Mouse (Mus musculus) heart, embryonic 12.5 days (tissue): ENCODE results near the gene Prom2. TPM values are rescaled to one million over a fixed set of nuclear protein-coding genes. Genes with fewer than 3 reads are reported as not detected.

Experiments
- ATAC-seq: fragments of 200-750 bp; cut with Nextera tagmentation; 2 replicates; pipeline ENCODE4 v1.8.0; 2017; ENCODE audit warnings: moderate TSS enrichment, moderate library complexity; ENCODE audit not compliant: insufficient number of reproducible peaks, low FRiP score
- H3K27ac ChIP-seq: fragments of 300-500 bp; sonication (generic); 2 replicates; pipeline ENCODE4 v1.5.1; 2016; ENCODE audit warnings: mild to moderate bottlenecking, moderate library complexity; ENCODE audit not compliant: poor library complexity, severe bottlenecking
- H3K27me3 ChIP-seq: fragments of 300-500 bp; sonication (generic); replicated peaks from 2 replicates; pipeline ENCODE4 v1.6.1; 2016; ENCODE audit warnings: mild to moderate bottlenecking, moderate library complexity
- H3K36me3 ChIP-seq: fragments of 300-500 bp; sonication (generic); 2 replicates; pipeline ENCODE4 v1.6.1; 2016; ENCODE audit warnings: mild to moderate bottlenecking, moderate library complexity
- H3K4me1 ChIP-seq: fragments of 300-500 bp; sonication (generic); replicated peaks from 2 replicates; pipeline ENCODE4 v1.6.1; 2016; ENCODE audit warnings: mild to moderate bottlenecking
- H3K4me2 ChIP-seq: fragments of 300-500 bp; sonication (generic); 2 replicates; pipeline ENCODE4 v1.6.1; 2016; ENCODE audit warnings: mild to moderate bottlenecking, moderate library complexity
- H3K4me3 ChIP-seq: fragments of 300-500 bp; sonication (generic); 2 replicates; pipeline ENCODE4 v1.5.1; 2016; ENCODE audit warnings: mild to moderate bottlenecking
- H3K9ac ChIP-seq: fragments of 300-500 bp; sonication (generic); 2 replicates; pipeline ENCODE4 v1.6.1; 2016; ENCODE audit warnings: mild to moderate bottlenecking, moderate library complexity
- H3K9me3 ChIP-seq: fragments of 300-500 bp; sonication (generic); replicated peaks from 2 replicates; pipeline ENCODE4 v1.6.1; 2016; ENCODE audit warnings: mild to moderate bottlenecking, moderate library complexity
- WGBS: fragments of 180-500 bp; shearing (Covaris S2); methylation state at CpG from one replicate; pipeline ENCODE4 v1.1.7; 2016; 5-methylcytosine and 5-hydroxymethylcytosine counted together
- polyA plus RNA-seq: library from polyadenylated mRNA; unstranded; fragments of >200 nt; fragmentation: Nextera tagmentation; extraction: Ambion mirVana; gene quantifications from 2 replicates; pipeline ENCODE4 v1.2.1, GENCODE M21; 2016

The Prom2 gene
- polyA plus RNA-seq, 1 experiment from 2014 or later: 0.19 TPM

DNA sequence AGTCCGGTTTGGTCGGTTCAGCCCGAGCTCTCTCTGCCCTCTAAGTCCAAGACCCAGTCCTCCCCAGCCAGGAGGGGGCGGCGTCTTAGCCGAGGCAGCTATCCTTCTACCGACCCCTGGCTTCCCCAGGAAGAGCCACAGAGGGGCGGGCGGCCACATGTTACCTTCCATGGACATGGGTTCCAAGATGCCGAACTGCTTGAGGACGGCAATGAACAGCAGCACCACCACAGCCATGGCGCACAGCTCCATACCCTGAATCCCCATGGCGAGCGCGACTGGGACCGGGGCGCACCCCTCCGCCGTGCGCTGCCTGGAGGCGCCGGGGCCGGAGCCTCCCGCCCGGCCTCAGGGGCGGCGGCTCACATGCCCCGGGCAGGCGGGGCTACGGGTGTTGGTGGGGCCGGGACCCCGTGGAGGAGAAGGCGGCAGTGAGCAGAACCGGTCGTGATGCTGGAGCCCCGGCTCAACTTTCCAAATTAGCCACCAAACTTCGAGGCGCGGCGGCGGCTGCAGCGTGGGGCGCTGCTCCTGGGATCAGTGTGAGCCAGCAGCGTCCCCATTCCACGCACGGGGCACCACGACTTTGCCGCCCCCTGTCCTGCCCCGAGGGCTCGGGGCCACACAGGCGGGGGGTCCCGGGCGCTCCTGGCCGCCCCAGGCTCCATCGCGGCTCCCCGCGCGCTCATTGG, 59.3 kb downstream of the Prom2 start:
- Histone ChIP-seq H3K9ac (peak overlapping the region; percentile 64), H3K4me1 (peaks cover 31% of the 10 kb centered on the region), H3K4me3 (peak overlapping the region; percentile 64), H3K27ac (no peak overlapping the region), H3K36me3 (no peaks in the 10 kb centered on the region), H3K27me3 (peaks cover 79% of the 10 kb centered on the region), H3K9me3 (no peaks in the 10 kb centered on the region), H3K4me2 (peak overlapping the region; percentile 97)
- peak; percentile 37; the same call in 1 of the 2 replicates for ATAC-seq
- WGBS: under 1% methylated on average over 57 of the region's 59 CpGs

DNA sequence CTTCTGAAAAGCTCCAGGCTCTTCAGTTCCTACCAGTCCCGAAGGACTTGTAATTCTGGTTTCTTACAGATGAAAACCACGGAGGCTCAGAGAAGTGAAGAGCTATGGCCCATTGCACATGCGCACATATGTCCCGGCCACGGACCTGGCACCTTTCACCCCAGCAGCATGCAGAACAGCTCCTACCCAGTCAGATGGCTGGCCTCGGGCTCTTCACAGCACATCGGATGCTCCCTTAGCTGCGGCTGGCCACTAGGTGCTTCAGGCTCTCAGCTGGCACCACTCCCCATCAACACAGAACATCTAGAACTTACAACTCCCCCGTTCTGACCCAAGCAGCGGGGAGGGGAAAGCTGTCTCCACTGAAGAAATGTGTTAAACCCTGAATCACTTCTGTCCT, 61.5 kb downstream of the Prom2 start:
- H3K9ac ChIP-seq: no peak overlapping the region
- H3K9me3 ChIP-seq: no peaks in the 10 kb centered on the region
- H3K27me3 ChIP-seq: peaks cover 63% of the 10 kb centered on the region
- H3K4me3 ChIP-seq: no peak overlapping the region
- H3K27ac ChIP-seq: no peak overlapping the region
- 64% methylated on average over 10 of the region's 10 CpGs for WGBS
- no peak for ATAC-seq
- no peak overlapping the region for H3K4me2 ChIP-seq
- peaks cover 26% of the 10 kb centered on the region for H3K4me1 ChIP-seq
- H3K36me3 ChIP-seq: no peaks in the 10 kb centered on the region

DNA sequence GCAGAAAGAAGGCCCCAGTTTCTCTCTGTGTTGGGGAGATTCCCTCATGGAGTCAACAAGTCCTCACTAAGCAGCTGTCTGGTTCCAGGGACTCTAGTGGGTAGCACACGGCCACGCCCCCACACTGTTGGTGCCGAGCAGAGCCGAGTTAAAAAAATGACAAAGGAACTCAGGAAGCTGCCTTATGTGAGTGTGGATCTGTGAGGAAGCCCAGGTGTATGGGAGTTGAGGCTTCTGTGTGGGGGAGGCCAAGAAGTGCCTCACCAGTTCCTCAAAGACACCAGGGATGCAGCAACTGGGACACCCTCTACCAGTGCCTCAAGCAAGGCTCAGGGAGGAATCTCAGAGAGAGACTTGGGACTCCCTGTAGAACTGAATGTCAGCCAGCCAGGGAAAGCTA, 62.1 kb downstream of the Prom2 start:
- Histone ChIP-seq H3K36me3 (no peaks in the 10 kb centered on the region), H3K4me2 (no peak overlapping the region), H3K4me3 (no peak overlapping the region), H3K9ac (no peak overlapping the region), H3K9me3 (no peaks in the 10 kb centered on the region), H3K27me3 (peaks cover 61% of the 10 kb centered on the region), H3K27ac (no peak overlapping the region), H3K4me1 (peaks cover 20% of the 10 kb centered on the region)
- 74% methylated on average over 4 of the region's 4 CpGs for WGBS
- no peak for ATAC-seq

Other genes starting within 250 kb of the Prom2 start
- 23.8 and 26.3 TPM in 2 replicates for gene Dusp2, start 205.3 kb downstream of the Prom2 start, polyA plus RNA-seq
- gene Astl, start 202.8 kb downstream of the Prom2 start, polyA plus RNA-seq: not detected in 2 replicates
- 7.1 and 7.6 TPM in 2 replicates for gene Adra2b, start 178.3 kb downstream of the Prom2 start, polyA plus RNA-seq
- 0.44 and 0.45 TPM in 2 replicates for gene Gpat2, start 116.3 kb downstream of the Prom2 start, polyA plus RNA-seq
- gene Fahd2a, start 96.9 kb downstream of the Prom2 start, polyA plus RNA-seq: 26.2 and 29.0 TPM in 2 replicates
- gene Kcnip3, start 19.4 kb downstream of the Prom2 start, polyA plus RNA-seq: 1.2 TPM in 2 replicates
- 2.4 and 2.9 TPM in 2 replicates for gene Zfp661, start 45.6 kb upstream of the Prom2 start, polyA plus RNA-seq
- gene Mrps5, start 45.8 kb upstream of the Prom2 start, polyA plus RNA-seq: 138 and 144 TPM in 2 replicates
- gene Mal, start 115.2 kb upstream of the Prom2 start, polyA plus RNA-seq: 1.1 and 1.5 TPM in 2 replicates
- 3.4 and 3.5 TPM in 2 replicates for gene Mall, start 188.5 kb upstream of the Prom2 start, polyA plus RNA-seq
- gene Nphp1, start 247.4 kb upstream of the Prom2 start, polyA plus RNA-seq: 14.8 and 15.6 TPM in 2 replicates